Mouse (Mus musculus) gonadal fat pad, adult 2 months (tissue): ENCODE data around the gene C1qtnf5. TPM values are rescaled to one million over a fixed set of nuclear protein-coding genes. Genes with fewer than 3 reads are reported as not detected.

Experiments used
- DNase-seq: peaks from one replicate; pipeline ENCODE4 v3.0.0-alpha.2; 2012; ENCODE audit warnings: low read depth
- polyA plus RNA-seq: library from polyadenylated mRNA; depleted of rRNA; stranded (reverse); fragments of >200 nt; gene quantifications from 2 replicates; pipeline ENCODE4 v1.2.3, GENCODE M21; 2012; rRNA removed

Gene C1qtnf5
- polyA plus RNA-seq, 1 experiment: 28.7 TPM

DNA sequence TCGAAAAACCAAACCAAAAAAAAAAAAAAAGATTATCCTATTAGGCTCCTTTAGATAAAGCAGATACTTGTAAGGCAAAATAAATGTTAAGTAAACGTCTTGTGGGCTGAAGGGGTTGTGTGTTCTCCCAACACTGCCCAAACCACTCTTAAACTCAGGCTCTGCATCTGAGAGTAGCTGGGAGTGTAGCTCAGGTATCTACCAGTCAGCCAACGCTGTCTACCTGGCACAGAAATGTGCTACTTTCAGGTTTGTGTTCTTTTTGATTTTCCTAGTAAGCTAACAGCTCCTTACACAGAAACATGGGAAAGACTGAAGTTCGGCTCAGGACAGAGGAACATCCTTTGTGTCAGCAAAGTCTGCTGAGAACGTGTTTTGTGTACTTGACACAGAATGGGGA, 25.2 kb downstream of the C1qtnf5 start:
- DNase-seq: no peak

DNA sequence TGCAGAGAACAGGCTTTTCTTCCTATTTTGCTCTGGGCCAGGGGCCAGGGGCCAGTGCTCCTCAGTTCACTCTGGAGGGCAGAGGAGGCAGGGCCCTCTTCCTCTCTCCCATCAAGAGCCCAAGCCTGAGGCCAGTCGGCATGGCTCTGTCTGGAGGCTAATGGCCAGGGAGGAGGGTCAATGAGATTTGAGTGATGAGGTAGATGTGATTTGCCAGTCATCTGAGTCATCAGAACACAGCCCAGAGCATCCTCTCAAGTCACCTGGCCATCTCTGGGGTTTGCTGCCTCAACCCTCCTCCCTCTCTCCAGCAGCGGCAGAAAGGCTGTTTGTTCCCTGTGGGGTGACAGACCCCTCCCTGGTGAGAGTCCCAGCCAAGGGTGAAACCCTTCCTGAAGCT, 26.2 kb downstream of the C1qtnf5 start:
- no peak for DNase-seq

DNA sequence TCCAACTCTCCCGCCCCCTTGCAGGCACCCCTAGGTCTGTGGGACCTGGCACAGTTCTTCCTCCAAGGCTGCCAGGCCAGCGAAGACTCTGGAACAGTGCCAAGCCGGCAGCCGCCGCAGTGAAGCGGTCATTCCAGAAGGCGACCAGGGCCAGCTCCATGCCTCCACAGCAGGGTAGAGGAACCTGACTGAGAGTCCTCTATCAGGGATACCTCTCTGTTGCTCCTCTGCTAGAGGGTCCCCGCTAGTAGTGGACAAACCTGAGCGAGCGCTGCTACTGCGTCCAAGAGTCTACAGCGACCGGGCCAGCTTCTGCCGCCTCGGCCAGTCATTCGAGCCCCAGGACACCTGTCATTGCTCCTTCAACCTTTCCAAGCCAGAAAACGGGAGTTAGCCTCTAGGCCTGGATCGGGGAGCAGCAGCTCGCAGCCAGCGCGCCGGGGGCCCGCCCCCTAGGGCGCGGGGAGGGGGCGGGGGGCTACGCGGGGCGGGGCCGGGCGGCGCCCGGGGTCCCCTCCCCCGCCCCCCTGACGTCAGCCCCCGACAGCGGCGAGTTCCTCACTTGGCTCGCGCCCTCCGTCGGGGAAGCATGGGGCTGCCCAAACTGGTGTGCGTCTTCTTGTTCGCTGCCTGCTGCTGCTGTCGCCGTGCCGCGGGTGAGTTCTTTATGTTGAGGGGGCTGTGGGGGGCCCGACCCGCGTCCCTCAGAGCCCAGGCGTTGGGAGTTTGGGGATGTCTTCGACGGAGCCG, 27.2 kb downstream of the C1qtnf5 start, which contains the start of gene Mcam:
Mcam (plus strand) TSS at position 369 of the 750 bp plus-strand sequence.
- no peak for DNase-seq

DNA sequence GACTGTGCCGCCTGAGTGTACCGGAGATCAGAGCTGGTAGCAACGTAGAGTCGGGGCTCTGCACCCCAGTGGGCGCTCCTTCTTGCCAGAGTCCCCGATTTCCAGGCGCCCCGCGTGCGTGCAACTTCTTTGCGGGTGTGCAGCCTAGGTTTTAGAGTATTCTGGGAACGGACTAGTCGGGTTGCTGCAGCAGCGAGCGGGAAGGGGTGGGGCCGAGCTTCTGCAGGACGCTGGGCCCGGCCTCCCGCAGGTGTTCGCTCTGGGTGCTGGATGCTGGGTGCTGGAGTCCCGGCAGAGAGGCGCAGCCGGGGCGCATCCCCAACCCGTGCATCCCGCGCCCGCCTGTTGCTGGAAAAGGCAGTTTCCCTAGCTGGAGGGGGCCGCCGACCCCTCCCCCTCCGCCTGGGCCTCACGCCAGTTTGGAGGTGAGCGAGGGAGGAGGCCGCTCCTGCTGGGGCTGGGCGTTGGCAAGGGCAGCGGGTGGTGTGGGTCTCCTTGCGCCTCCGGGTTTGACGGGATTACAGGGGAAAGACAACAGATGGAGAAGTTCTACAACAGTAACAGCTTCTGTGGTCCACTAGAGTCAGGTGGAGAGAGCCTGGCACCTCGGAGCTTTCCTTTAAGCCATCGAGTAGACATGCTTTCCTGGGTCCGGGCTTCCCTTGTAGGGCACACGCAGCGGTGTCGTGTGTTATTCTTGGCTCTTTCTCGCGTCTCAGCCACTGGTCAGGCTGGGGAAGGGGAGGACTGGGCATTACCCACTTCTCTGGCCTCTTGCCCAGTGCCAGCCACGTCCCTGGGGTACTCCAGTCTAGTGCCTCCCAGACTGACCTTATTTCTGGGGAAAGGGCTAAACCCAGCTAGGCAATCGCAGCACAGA, 28.0 kb downstream of the C1qtnf5 start:
- DNase-seq: no peak

DNA sequence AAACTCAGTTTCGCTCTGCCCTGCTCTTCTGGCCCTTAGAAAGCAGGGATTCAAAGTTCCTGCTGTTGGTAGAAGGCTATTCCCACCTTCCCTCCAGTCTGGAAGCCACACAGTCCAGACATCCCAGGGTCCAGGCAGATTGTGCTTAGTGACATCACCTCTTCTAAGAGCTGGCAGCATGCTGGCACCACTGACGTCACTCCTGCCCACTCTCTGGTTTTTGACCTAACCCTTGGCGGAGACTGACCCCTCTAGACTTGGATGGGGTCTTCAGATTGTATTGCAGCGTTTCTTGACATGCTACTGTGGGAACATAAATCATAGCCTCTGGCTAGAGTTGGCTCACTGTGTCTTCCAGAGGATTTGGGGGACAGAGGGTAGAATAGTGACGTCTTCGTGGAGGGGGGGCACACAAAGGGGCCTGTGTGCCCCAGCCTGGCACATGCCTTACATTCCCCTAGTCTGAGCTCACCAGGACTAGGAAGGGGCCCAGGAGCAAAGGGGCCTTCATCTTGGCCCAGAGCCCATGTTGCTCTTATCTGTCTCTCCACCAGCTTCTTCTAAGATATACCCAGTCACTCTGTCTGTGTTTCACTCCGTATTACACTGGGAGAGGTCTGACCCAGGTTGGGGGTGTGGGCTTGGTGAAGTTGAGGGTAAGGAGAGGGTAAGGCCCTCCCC, 28.8 kb downstream of the C1qtnf5 start:
- DNase-seq: no peak

DNA sequence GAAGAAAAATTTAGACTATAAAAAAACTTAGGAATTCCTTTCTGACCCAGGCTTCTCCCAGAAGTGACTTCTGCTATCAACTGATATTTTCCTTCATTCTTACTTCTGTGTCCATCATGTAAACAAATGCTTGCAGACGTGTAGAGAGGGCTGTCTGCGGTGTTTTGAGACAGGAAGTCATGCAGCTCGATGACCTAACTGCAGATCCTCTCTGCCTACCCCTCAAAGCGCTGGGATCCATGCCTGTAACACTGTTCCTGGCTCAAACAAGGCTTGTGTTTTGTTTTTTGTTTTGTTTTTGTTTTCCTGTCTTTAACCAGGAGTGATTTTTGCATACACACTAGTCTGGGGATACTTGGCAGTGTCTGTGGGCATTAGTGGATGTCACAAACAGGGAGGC, 30.8 kb downstream of the C1qtnf5 start:
- DNase-seq: no peak

DNA sequence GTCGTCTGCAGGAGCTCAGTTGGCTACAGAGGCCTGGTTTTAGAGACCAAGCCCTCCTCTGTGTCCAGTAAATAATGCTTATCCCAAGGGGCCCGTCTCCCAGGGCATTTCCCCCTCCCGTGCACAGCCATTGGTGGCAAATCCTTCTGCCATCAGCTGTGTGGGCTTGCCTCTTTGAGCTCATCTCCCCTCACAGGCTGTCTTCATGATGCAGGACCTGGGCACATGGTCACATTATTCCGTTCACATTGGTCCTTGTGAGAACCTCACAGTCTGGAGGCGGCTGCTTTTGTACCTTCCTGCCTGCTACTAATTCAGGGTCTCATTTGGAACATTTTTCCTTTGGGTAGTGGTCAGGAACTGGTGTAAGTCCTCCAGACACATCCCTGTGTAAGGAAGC, 34.9 kb downstream of the C1qtnf5 start:
- DNase-seq: no peak

DNA sequence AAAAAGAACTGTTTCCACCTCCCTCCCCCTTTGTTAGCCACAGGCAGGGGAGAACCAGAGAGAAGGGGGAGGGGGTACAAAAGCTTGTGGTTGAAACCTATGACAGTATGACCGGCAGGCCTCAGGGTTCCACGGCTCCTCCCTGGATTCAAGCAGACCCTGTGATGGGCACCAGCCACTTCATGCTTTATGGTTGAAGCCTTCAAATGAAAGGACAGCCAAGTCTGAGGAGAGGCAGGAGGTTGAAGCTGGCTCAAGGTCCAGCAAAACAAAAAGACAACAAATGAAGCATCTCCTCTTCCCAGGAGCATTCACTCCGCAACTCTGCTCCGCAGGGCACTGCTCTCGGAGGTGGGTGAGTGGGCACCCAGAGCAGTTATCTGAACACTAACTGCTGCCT, 36.4 kb downstream of the C1qtnf5 start:
- DNase-seq: no peak

DNA sequence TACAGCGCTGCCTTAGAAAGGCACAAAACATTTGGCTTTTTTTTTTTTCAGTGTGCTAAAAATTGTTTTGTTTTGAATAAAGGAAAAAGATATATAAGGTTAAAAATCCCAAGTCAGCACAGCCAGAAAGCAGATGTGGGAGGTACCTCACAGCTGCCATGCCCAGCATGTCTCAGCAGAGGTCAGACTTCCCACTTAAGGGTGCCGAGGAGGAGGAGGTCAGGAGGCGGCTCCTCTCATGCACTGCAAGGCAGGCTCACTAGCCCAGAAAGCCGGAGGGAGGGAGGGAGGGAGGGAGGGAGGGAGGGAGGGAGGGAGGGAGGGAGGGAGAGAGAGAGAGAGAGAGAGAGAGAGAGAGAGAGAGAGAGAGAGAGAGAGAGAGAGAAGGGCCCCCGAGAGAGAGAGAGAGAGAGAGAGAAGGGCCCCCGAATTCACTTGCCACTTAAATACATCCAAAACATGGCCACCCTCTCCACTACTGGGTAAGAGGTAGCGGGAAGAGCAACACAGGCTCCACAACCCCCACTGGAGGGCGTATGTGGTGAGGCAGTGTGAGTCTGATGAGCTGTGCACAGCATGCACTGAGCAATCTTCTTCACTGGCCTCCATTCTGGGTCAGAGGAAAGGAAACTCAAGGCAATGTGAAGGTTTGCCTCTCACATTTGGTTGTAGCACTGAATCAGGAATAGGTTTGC, 37.1 kb downstream of the C1qtnf5 start:
- DNase-seq: no peak

DNA sequence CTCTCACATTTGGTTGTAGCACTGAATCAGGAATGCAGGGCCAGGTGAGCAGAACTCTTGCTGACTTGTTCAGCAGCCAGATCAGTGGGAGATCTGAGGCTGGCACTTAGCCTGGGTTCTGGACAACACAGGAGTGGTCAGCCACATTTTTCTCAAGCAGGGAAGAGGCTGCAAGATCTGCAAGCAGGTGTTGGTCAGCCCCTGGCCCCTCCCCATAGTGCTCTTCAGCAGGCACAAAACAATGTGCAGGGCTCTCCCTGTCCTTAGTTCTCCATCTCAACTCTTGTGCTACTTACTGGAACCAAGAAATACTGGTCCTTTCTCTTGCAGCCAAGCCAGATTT, 37.6 kb downstream of the C1qtnf5 start:
- no peak for DNase-seq

DNA sequence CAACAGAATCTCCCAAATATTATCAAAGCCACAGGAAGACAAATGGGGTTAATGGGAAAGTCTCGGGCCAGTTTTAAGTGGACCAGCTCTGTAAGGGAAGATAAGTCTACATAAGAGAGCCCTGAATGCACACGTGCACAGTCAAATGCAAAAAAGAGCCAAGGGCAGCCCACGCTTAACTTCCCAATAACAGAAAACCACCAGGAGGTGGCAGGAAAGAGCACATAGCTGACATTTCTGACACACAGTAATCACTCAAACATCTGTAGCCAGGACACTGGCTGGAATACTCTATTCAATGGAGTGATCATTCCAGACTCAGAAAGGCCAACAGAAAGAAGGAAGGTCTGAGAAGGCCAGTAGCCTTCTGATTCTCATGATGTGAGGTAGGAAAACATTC, 40.2 kb downstream of the C1qtnf5 start:
- no peak for DNase-seq

Other genes starting within 250 kb of the C1qtnf5 start
- gene Thy1, start 63.9 kb upstream of the C1qtnf5 start, polyA plus RNA-seq: 41.8 and 48.5 TPM in 2 replicates
- 19.3 and 24.5 TPM in 2 replicates for gene Usp2, start 40.2 kb upstream of the C1qtnf5 start, polyA plus RNA-seq
- gene Mfrp, start 5.5 kb upstream of the C1qtnf5 start, polyA plus RNA-seq: 72.1 and 84.4 TPM in 2 replicates
- gene Gm49380, start 6.3 kb downstream of the C1qtnf5 start, polyA plus RNA-seq: 0.04 and 0.10 TPM in 2 replicates
- 23.4 and 25.6 TPM in 2 replicates for gene Rnf26, start 6.3 kb downstream of the C1qtnf5 start, polyA plus RNA-seq
- 196 and 288 TPM in 2 replicates for gene Mcam, start 27.2 kb downstream of the C1qtnf5 start, polyA plus RNA-seq
- gene Cbl, start 126.8 kb downstream of the C1qtnf5 start, polyA plus RNA-seq: 12.2 and 14.1 TPM in 2 replicates
- 6.6 and 6.9 TPM in 2 replicates for gene Ccdc153, start 133.4 kb downstream of the C1qtnf5 start, polyA plus RNA-seq
- 1.4 and 2.3 TPM in 2 replicates for gene Pdzd3, start 144.2 kb downstream of the C1qtnf5 start, polyA plus RNA-seq
- 22.9 and 28.3 TPM in 2 replicates for gene Nlrx1, start 161.4 kb downstream of the C1qtnf5 start, polyA plus RNA-seq
- 4.9 and 6.6 TPM in 2 replicates for gene Abcg4, start 181.4 kb downstream of the C1qtnf5 start, polyA plus RNA-seq
- 25.4 and 39.6 TPM in 2 replicates for gene Hinfp, start 198.4 kb downstream of the C1qtnf5 start, polyA plus RNA-seq
- 51.5 and 52.0 TPM in 2 replicates for gene C2cd2l, start 213.0 kb downstream of the C1qtnf5 start, polyA plus RNA-seq
- 54.1 and 58.4 TPM in 2 replicates for gene Dpagt1, start 218.8 kb downstream of the C1qtnf5 start, polyA plus RNA-seq
- gene H2afx, start 227.4 kb downstream of the C1qtnf5 start, polyA plus RNA-seq: 52.0 and 59.0 TPM in 2 replicates
- 65.2 and 74.7 TPM in 2 replicates for gene Hmbs, start 237.0 kb downstream of the C1qtnf5 start, polyA plus RNA-seq